Mouse (Mus musculus): Measurements from ENCODE around the gene Slc25a4. TPM values are rescaled to one million over a fixed set of nuclear protein-coding genes. Genes with fewer than 3 reads are reported as not detected.

Slc25a4 gene
- polyA plus RNA-seq, 1 experiment from 2014 or later, result 1,621 TPM

Small RNA genes lying within 50 kb of the gene (microRNA-seq; reads per million reads assigned to microRNA genes)
- gene Gm23812, result not detected

Other genes starting within 250 kb of the Slc25a4 start
- gene 1700029J07Rik, start 236.0 kb downstream of the Slc25a4 start, polyA plus RNA-seq (2015; fragmentation: Nextera tagmentation; extraction: Ambion mirVana), result 2.0 and 2.2 TPM in 2 replicates
- 57.7 and 60.4 TPM in 2 replicates for gene Ufsp2, start 235.8 kb downstream of the Slc25a4 start, polyA plus RNA-seq (2015; fragmentation: Nextera tagmentation; extraction: Ambion mirVana)
- 0.69 and 1.2 TPM in 2 replicates for gene Lrp2bp, start 212.0 kb downstream of the Slc25a4 start, polyA plus RNA-seq (2015; fragmentation: Nextera tagmentation; extraction: Ambion mirVana)
- gene Ankrd37, start 205.6 kb downstream of the Slc25a4 start, polyA plus RNA-seq (2015; fragmentation: Nextera tagmentation; extraction: Ambion mirVana), result 9.8 and 18.6 TPM in 2 replicates
- gene Cfap97, start 59.5 kb downstream of the Slc25a4 start, polyA plus RNA-seq (2015; fragmentation: Nextera tagmentation; extraction: Ambion mirVana), result 17.9 and 19.5 TPM in 2 replicates
- 3.3 and 4.8 TPM in 2 replicates for gene Snx25, start 59.1 kb downstream of the Slc25a4 start, polyA plus RNA-seq (2015; fragmentation: Nextera tagmentation; extraction: Ambion mirVana)
- not detected in 2 replicates for gene Helt, start 83.4 kb upstream of the Slc25a4 start, polyA plus RNA-seq (2015; fragmentation: Nextera tagmentation; extraction: Ambion mirVana)